Mouse (Mus musculus): ENCODE measurements at regions not wholly inside any gene's neighbourhood (a gene's known extent, or its start where the extent isn't known, plus 50 kb on each side); places are given as distances from the start of the nearest gene placed in this dataset.

- no peak overlapping the region for H3K4me3 ChIP-seq (ENCODE audit: low read length)
- 70% methylated on average over 2 of the region's 2 CpGs for WGBS
- H3K27me3 ChIP-seq (ENCODE audit: insufficient read depth, low read length), result no peaks in the 10 kb centered on the region
- H3K4me1 ChIP-seq (ENCODE audit: insufficient read depth, low read length), result no peaks in the 10 kb centered on the region
- H3K36me3 ChIP-seq (ENCODE audit: insufficient read depth, low read length), result no peaks in the 10 kb centered on the region
- H3K9ac ChIP-seq (replicated peaks; ENCODE audit: low read length), result no peak overlapping the region
- no peaks in the 10 kb centered on the region for H3K9me3 ChIP-seq (ENCODE audit: low read length)
- no peak for ATAC-seq (ENCODE audit: low FRiP score, low TSS enrichment)
- no peak overlapping the region for H3K27ac ChIP-seq (ENCODE audit: low read length)
- no peak overlapping the region for H3K4me2 ChIP-seq (replicated peaks; ENCODE audit: low read depth, low read length)
Observed at GRCm38 (mm10) chr1:138709229-138709608, 89.3 kb upstream of the Nek7 start.

DNA sequence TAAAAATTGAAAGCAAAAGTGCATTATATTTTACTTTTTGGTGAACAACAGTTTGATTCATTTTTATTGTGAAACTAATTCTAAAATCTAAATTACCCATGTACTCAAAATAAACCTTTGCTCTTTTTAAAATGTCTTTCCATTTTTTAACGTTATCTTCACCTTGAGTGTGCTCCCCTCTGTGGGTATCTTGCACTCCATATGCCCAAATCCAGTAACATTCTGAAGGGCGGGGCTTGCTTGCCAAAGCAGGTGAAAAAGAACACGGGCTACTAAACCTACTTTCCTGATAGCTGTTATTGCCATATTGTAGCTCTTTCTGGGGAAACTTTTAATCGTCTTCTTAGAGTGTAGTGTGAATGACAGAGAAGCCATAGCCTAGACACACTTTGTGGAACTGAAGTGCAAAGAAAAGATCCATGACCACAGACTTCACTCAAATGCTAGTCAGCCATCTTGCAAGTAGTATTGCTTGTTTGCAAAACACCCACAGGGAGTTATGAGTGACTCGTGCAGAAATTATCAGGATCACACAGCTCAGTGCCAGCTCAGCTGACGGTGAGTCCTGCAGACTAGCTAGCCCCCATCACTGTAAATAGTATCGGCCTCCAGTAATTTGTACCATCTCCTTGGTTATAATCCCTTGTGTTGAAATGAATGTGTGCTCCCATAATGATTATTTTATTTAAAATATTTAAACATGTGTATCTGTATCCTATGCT, 88.7 kb upstream of the Nek7 start:
- Histone ChIP-seq H3K9ac (replicated peaks; ENCODE audit: low read length) (no peak overlapping the region), H3K4me2 (replicated peaks; ENCODE audit: low read depth, low read length) (no peak overlapping the region), H3K4me1 (ENCODE audit: insufficient read depth, low read length) (no peaks in the 10 kb centered on the region), H3K27me3 (ENCODE audit: insufficient read depth, low read length) (no peaks in the 10 kb centered on the region), H3K4me3 (ENCODE audit: low read length) (no peak overlapping the region), H3K36me3 (ENCODE audit: insufficient read depth, low read length) (no peaks in the 10 kb centered on the region), H3K27ac (ENCODE audit: low read length) (no peak overlapping the region), H3K9me3 (ENCODE audit: low read length) (no peaks in the 10 kb centered on the region)
- WGBS, result 81% methylated on average over 7 of the region's 7 CpGs
- no peak for ATAC-seq (ENCODE audit: low FRiP score, low TSS enrichment)

- Histone ChIP-seq H3K27ac (ENCODE audit: low read length) (no peak overlapping the region), H3K27me3 (ENCODE audit: insufficient read depth, low read length) (no peaks in the 10 kb centered on the region), H3K9me3 (ENCODE audit: low read length) (no peaks in the 10 kb centered on the region), H3K36me3 (ENCODE audit: insufficient read depth, low read length) (no peaks in the 10 kb centered on the region), H3K4me2 (replicated peaks; ENCODE audit: low read depth, low read length) (no peak overlapping the region), H3K4me3 (ENCODE audit: low read length) (no peak overlapping the region), H3K9ac (replicated peaks; ENCODE audit: low read length) (no peak overlapping the region), H3K4me1 (ENCODE audit: insufficient read depth, low read length) (no peaks in the 10 kb centered on the region)
- WGBS, result 49% methylated on average over 3 of the region's 3 CpGs
- ATAC-seq (ENCODE audit: low FRiP score, low TSS enrichment), result no peak
Observed at GRCm38 (mm10) chr1:138707913-138708312, 88.0 kb upstream of the Nek7 start.

DNA sequence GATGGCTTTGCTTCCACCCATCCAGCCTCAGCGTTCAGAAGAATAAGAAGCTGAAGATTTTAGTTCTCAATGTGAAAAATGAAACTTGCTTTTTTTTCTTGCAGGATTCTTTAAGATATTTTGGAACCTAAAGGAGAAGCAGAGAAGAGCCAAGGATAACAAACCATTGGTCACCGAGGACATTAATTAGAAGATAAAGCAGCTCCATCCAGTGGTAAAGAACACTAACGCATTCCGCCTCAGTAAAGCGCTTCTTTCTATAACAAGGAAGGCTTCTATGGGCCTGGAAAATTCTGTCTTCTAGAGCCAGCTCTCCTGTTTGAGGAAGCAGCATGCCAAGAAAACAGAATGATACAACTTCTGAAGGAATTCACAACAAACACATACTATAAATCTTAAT, 83.3 kb upstream of the Nek7 start:
- ATAC-seq (ENCODE audit: low FRiP score, low TSS enrichment), result no peak
- H3K4me3 ChIP-seq (ENCODE audit: low read length), result no peak overlapping the region
- 56% methylated on average over 5 of the region's 5 CpGs for WGBS
- H3K27me3 ChIP-seq (ENCODE audit: insufficient read depth, low read length), result no peaks in the 10 kb centered on the region
- no peak overlapping the region for H3K27ac ChIP-seq (ENCODE audit: low read length)
- no peak overlapping the region for H3K9ac ChIP-seq (replicated peaks; ENCODE audit: low read length)
- H3K4me1 ChIP-seq (ENCODE audit: insufficient read depth, low read length), result no peaks in the 10 kb centered on the region
- no peaks in the 10 kb centered on the region for H3K9me3 ChIP-seq (ENCODE audit: low read length)
- H3K36me3 ChIP-seq (ENCODE audit: insufficient read depth, low read length), result no peaks in the 10 kb centered on the region
- no peak overlapping the region for H3K4me2 ChIP-seq (replicated peaks; ENCODE audit: low read depth, low read length)

DNA sequence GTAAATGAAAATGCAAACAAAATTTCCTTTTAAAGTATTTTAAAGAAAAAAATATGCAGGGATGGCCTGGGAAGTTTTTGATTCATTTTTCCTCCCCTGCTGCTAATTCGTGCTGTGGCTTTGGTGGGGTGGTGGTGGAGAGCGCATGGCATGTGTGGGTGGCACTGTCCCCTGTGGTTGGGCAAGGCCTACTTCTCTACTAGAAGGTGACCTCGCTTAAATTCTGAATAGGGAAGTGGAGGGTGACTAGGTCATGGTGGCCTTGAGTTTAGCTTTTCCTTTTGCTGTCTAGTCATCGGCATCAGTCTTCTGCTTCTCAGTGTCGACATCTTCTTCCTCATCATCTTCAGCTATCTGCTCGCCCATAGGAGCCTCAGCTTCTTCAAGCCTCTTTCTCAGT, 69.3 kb upstream of the Nek7 start:
- no peaks in the 10 kb centered on the region for H3K4me1 ChIP-seq (ENCODE audit: insufficient read depth, low read length)
- no peak overlapping the region for H3K4me2 ChIP-seq (replicated peaks; ENCODE audit: low read depth, low read length)
- H3K36me3 ChIP-seq (ENCODE audit: insufficient read depth, low read length), result no peaks in the 10 kb centered on the region
- no peak for ATAC-seq (ENCODE audit: low FRiP score, low TSS enrichment)
- no peak overlapping the region for H3K9ac ChIP-seq (replicated peaks; ENCODE audit: low read length)
- H3K4me3 ChIP-seq (ENCODE audit: low read length), result no peak overlapping the region
- H3K9me3 ChIP-seq (ENCODE audit: low read length), result no peaks in the 10 kb centered on the region
- H3K27me3 ChIP-seq (ENCODE audit: insufficient read depth, low read length), result no peaks in the 10 kb centered on the region
- H3K27ac ChIP-seq (ENCODE audit: low read length), result no peak overlapping the region
- WGBS, result 84% methylated on average over 6 of the region's 6 CpGs

- no peaks in the 10 kb centered on the region for H3K36me3 ChIP-seq (ENCODE audit: insufficient read depth, low read length)
- H3K4me2 ChIP-seq (replicated peaks; ENCODE audit: low read depth, low read length), result no peak overlapping the region
- H3K9ac ChIP-seq (replicated peaks; ENCODE audit: low read length), result no peak overlapping the region
- no peak for ATAC-seq (ENCODE audit: low FRiP score, low TSS enrichment)
- H3K4me3 ChIP-seq (ENCODE audit: low read length), result no peak overlapping the region
- no peak overlapping the region for H3K27ac ChIP-seq (ENCODE audit: low read length)
- WGBS, result 70% methylated on average over 5 of the region's 5 CpGs
- no peaks in the 10 kb centered on the region for H3K27me3 ChIP-seq (ENCODE audit: insufficient read depth, low read length)
- H3K4me1 ChIP-seq (ENCODE audit: insufficient read depth, low read length), result 0 out of 2 replicates have a peak, but pooled peaks cover 6% of the 10 kb centered on the region
- no peaks in the 10 kb centered on the region for H3K9me3 ChIP-seq (ENCODE audit: low read length)
Observed at GRCm38 (mm10) chr1:138686746-138687145, 66.8 kb upstream of the Nek7 start.

- H3K4me1 ChIP-seq (ENCODE audit: insufficient read depth, low read length), result 0 out of 2 replicates have a peak, but pooled peaks cover 6% of the 10 kb centered on the region
- no peak overlapping the region for H3K9ac ChIP-seq (replicated peaks; ENCODE audit: low read length)
- H3K27me3 ChIP-seq (ENCODE audit: insufficient read depth, low read length), result no peaks in the 10 kb centered on the region
- no peak overlapping the region for H3K4me2 ChIP-seq (replicated peaks; ENCODE audit: low read depth, low read length)
- no peak for ATAC-seq (ENCODE audit: low FRiP score, low TSS enrichment)
- 85% methylated on average over 10 of the region's 10 CpGs for WGBS
- no peaks in the 10 kb centered on the region for H3K36me3 ChIP-seq (ENCODE audit: insufficient read depth, low read length)
- H3K27ac ChIP-seq (ENCODE audit: low read length), result no peak overlapping the region
- no peak overlapping the region for H3K4me3 ChIP-seq (ENCODE audit: low read length)
- no peaks in the 10 kb centered on the region for H3K9me3 ChIP-seq (ENCODE audit: low read length)
Observed at GRCm38 (mm10) chr1:138683711-138684110, 63.8 kb upstream of the Nek7 start.

DNA sequence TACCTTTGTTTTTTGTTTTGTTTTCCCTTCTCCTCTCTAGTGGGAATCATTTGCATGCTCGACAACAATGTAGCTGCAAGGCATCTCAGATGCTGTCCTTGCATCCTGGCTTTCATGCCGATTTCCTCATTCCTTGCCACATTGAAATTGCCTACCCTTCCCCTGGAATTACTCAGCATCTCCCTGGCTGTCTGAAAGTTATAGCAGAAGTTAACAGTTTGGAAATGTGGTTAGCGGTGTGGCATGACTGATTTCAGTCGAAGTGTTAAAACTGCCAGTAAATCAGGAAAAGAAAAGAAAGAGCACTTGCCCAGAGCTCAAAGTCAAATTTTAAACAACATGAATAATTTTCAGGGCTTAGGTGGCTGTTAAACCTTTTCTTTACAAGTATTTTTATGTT, 62.0 kb upstream of the Nek7 start:
- no peaks in the 10 kb centered on the region for H3K27me3 ChIP-seq (ENCODE audit: insufficient read depth, low read length)
- H3K9me3 ChIP-seq (ENCODE audit: low read length), result no peaks in the 10 kb centered on the region
- no peak overlapping the region for H3K27ac ChIP-seq (ENCODE audit: low read length)
- 0 out of 2 replicates have a peak, but pooled peaks cover 6% of the 10 kb centered on the region for H3K4me1 ChIP-seq (ENCODE audit: insufficient read depth, low read length)
- H3K9ac ChIP-seq (replicated peaks; ENCODE audit: low read length), result no peak overlapping the region
- H3K36me3 ChIP-seq (ENCODE audit: insufficient read depth, low read length), result no peaks in the 10 kb centered on the region
- no peak for ATAC-seq (ENCODE audit: low FRiP score, low TSS enrichment)
- WGBS, result 40% methylated on average over 4 of the region's 4 CpGs
- H3K4me2 ChIP-seq (replicated peaks; ENCODE audit: low read depth, low read length), result no peak overlapping the region
- H3K4me3 ChIP-seq (ENCODE audit: low read length), result no peak overlapping the region

- H3K36me3 ChIP-seq (ENCODE audit: insufficient read depth, low read length), result no peaks in the 10 kb centered on the region
- 76% methylated on average over 4 of the region's 4 CpGs for WGBS
Observed at GRCm38 (mm10) chr1:138674199-138674598, 54.3 kb upstream of the Nek7 start.

More at GRCm38 (mm10) chr1:138674199-138674598, 54.3 kb upstream of the Nek7 start:
- Histone ChIP-seq H3K4me3 (ENCODE audit: low read length) (no peak overlapping the region), H3K4me2 (replicated peaks; ENCODE audit: low read depth, low read length) (no peak overlapping the region), H3K27me3 (ENCODE audit: insufficient read depth, low read length) (no peaks in the 10 kb centered on the region), H3K9ac (replicated peaks; ENCODE audit: low read length) (no peak overlapping the region), H3K9me3 (ENCODE audit: low read length) (no peaks in the 10 kb centered on the region), H3K27ac (ENCODE audit: low read length) (no peak overlapping the region), H3K4me1 (ENCODE audit: insufficient read depth, low read length) (no peaks in the 10 kb centered on the region)
- ATAC-seq (ENCODE audit: low FRiP score, low TSS enrichment), result no peak
